Mouse (Mus musculus): ENCODE measurements around the gene Ifit1.

GRCm38 (mm10) chr19:34699300-34699699 lies 58.6 kb downstream of the Ifit1 start:
- TF ChIP-seq POLR2A (IDR thresholded peaks at IDR 0.05; ENCODE audit: borderline replicate concordance, insufficient read depth, low read length): no peak
- no peak for TF ChIP-seq CTCF (IDR thresholded peaks at IDR 0.05; ENCODE audit: borderline replicate concordance, insufficient read depth, low read depth, low read length)
